Mouse (Mus musculus): ENCODE data around the gene Strn4.

Gene Strn4

GRCm38 (mm10) chr7:16871600-16871999 is 55.9 kb downstream of the Strn4 start:
- in situ Hi-C loops (cut with MboI; ENCODE audit: unreplicated experiment in 2 of 2), result loop anchor here in 1 of 2 experiments (5.0 kb wide), 1 partner anchor 51 kb away; the partner anchor contains the start of gene Calm3

- in situ Hi-C loops (cut with MboI; ENCODE audit: unreplicated experiment in 2 of 2), result loop anchor here in 1 of 2 experiments (5.0 kb wide), 1 partner anchor 50 kb away; the partner anchor contains the start of gene Calm3
Measured at GRCm38 (mm10) chr7:16872478-16872877, 56.8 kb downstream of the Strn4 start.

- in situ Hi-C loops (cut with MboI; ENCODE audit: unreplicated experiment in 2 of 2), result loop anchor here in 1 of 2 experiments (5.0 kb wide), 1 partner anchor 49 kb away; the partner anchor contains the start of gene Calm3
Measured at GRCm38 (mm10) chr7:16873392-16873791, 57.7 kb downstream of the Strn4 start.

GRCm38 (mm10) chr7:16874190-16874589 is 58.5 kb downstream of the Strn4 start:
- in situ Hi-C loops (cut with MboI; ENCODE audit: unreplicated experiment in 2 of 2), result loop anchor here in 1 of 2 experiments (5.0 kb wide), 1 partner anchor 48 kb away; the partner anchor contains the start of gene Calm3

GRCm38 (mm10) chr7:16874756-16875309 is 59.1 kb downstream of the Strn4 start:
- in situ Hi-C loops (cut with MboI; ENCODE audit: unreplicated experiment in 2 of 2), result loop anchor here (5.0 kb wide), 1 partner anchor 47 kb away; the partner anchor contains the start of gene Calm3 (in 2 of the 2)

- in situ Hi-C loops (cut with MboI; ENCODE audit: unreplicated experiment in 2 of 2), result loop anchor here in 1 of 2 experiments (5.0 kb wide), 1 partner anchor 47 kb away; the partner anchor contains the start of gene Calm3
Measured at GRCm38 (mm10) chr7:16875310-16875325, 59.4 kb downstream of the Strn4 start, which contains the start of gene Dact3. Dact3 (plus strand) TSS chr7:16875317.

- in situ Hi-C loops (cut with MboI; ENCODE audit: unreplicated experiment in 2 of 2), result loop anchor here in 1 of 2 experiments (5.0 kb wide), 1 partner anchor 47 kb away; the partner anchor contains the start of gene Calm3
Measured at GRCm38 (mm10) chr7:16875326-16875725, 59.6 kb downstream of the Strn4 start.

GRCm38 (mm10) chr7:16876006-16876405 is 60.3 kb downstream of the Strn4 start:
- in situ Hi-C loops (cut with MboI; ENCODE audit: unreplicated experiment in 2 of 2), result loop anchor here in 1 of 2 experiments (5.0 kb wide), 1 partner anchor 46 kb away; the partner anchor contains the start of gene Calm3

GRCm38 (mm10) chr7:16876608-16877007 is 60.9 kb downstream of the Strn4 start:
- in situ Hi-C loops (cut with MboI; ENCODE audit: unreplicated experiment in 2 of 2), result loop anchor here in 1 of 2 experiments (5.0 kb wide), 1 partner anchor 46 kb away; the partner anchor contains the start of gene Calm3

GRCm38 (mm10) chr7:16877717-16878116 is 62.0 kb downstream of the Strn4 start:
- in situ Hi-C loops (cut with MboI; ENCODE audit: unreplicated experiment in 2 of 2), result loop anchor here in 1 of 2 experiments (5.0 kb wide), 1 partner anchor 45 kb away; the partner anchor contains the start of gene Calm3

GRCm38 (mm10) chr7:16879796-16880547 is 64.3 kb downstream of the Strn4 start:
- in situ Hi-C loops (cut with MboI; ENCODE audit: unreplicated experiment in 2 of 2), result loop anchor here in 1 of 2 experiments (5.0 to 10.0 kb wide), 2 partner anchors 42 to 245 kb away; partner anchors contain the start of gene Calm3

- in situ Hi-C loops (cut with MboI; ENCODE audit: unreplicated experiment in 2 of 2), result loop anchor here in 1 of 2 experiments (10.0 kb wide), 1 partner anchor 246 kb away; no protein-coding TSS in a partner anchor
Measured at GRCm38 (mm10) chr7:16880615-16881014, 64.9 kb downstream of the Strn4 start.

GRCm38 (mm10) chr7:16883162-16883561 is 67.5 kb downstream of the Strn4 start:
- in situ Hi-C loops (cut with MboI; ENCODE audit: unreplicated experiment in 2 of 2), result loop anchor here in 1 of 2 experiments (10.0 kb wide), 1 partner anchor 248 kb away; no protein-coding TSS in a partner anchor

- in situ Hi-C loops (cut with MboI; ENCODE audit: unreplicated experiment in 2 of 2), result loop anchor here in 1 of 2 experiments (10.0 kb wide), 1 partner anchor 250 kb away; no protein-coding TSS in a partner anchor
Measured at GRCm38 (mm10) chr7:16884334-16884733, 68.6 kb downstream of the Strn4 start.

- in situ Hi-C loops (cut with MboI; ENCODE audit: unreplicated experiment in 2 of 2), result loop anchor here in 1 of 2 experiments (10.0 kb wide), 1 partner anchor 251 kb away; no protein-coding TSS in a partner anchor
Measured at GRCm38 (mm10) chr7:16885271-16885776, 69.6 kb downstream of the Strn4 start.

GRCm38 (mm10) chr7:16885905-16886304 is 70.2 kb downstream of the Strn4 start:
- in situ Hi-C loops (cut with MboI; ENCODE audit: unreplicated experiment in 2 of 2), result loop anchor here in 1 of 2 experiments (10.0 kb wide), 1 partner anchor 251 kb away; no protein-coding TSS in a partner anchor
